33 mouse cellular contexts compared by ENCODE assay signal in genomic region chr1:131000296-131000695, GRCm38 (mm10). TPM values are rescaled to one million over a fixed set of nuclear protein-coding genes. Genes with fewer than 3 reads are reported as not detected.
DNase-seq lines count a peak whose midpoint lies in the region; ATAC-seq and TF ChIP-seq lines count a peak whose summit lies in the region.
"Had no signal": no experiment of that assay in that cellular context is flagged by ENCODE, and none has a peak within 500 bp of the region (broad histone marks: within the 10 kb centered on the region; RNA-seq: fewer than 3 reads in every experiment).

No protein-coding gene starts in this region.

- peak overlapping the region; percentile 73 for H3K27ac ChIP-seq in CH12.LX (ENCODE audit: insufficient read depth, low read depth)
- H3K27ac ChIP-seq: gastrocnemius, adult 2 months; heart, adult 2 months; heart, embryonic 10.5 days; heart, embryonic 13.5 days; hindbrain, embryonic 12.5 days; hindbrain, embryonic 15.5 days; intestine, embryonic 15.5 days had no signal

- TF ChIP-seq RAD21 in CH12.LX (IDR thresholded peaks at IDR 0.05; ENCODE audit: low read depth, low read length) = no peak

- H3K27me3 ChIP-seq in CH12.LX (replicated peaks) = no peaks in the 10 kb centered on the region
- H3K27me3 ChIP-seq: heart, embryonic 13.5 days; hindbrain, embryonic 12.5 days; hindbrain, embryonic 15.5 days; intestine, embryonic 15.5 days had no signal

- H3K4me1 ChIP-seq in CH12.LX (ENCODE audit: control insufficient read depth in 1 of 2, insufficient read depth in 2 of 2) = peaks cover 43 to 82% of the 10 kb centered on the region in 2 experiments
- H3K4me1 ChIP-seq: hindbrain, embryonic 12.5 days; hindbrain, embryonic 15.5 days; intestine, embryonic 15.5 days had no signal

- TF ChIP-seq POLR2A in CH12.LX (IDR thresholded peaks at IDR 0.05; ENCODE audit: low read depth, low read length) = no peak; the same call in 1 of the 2 replicates

- no peaks in the 10 kb centered on the region for H3K36me3 ChIP-seq in CH12.LX (replicated peaks in 1 of 2; ENCODE audit: control insufficient read depth in 1 of 2, insufficient read depth in 1 of 2, low read length in 1 of 2)
- H3K36me3 ChIP-seq: heart, embryonic 10.5 days; heart, embryonic 13.5 days; hindbrain, embryonic 12.5 days; hindbrain, embryonic 15.5 days; intestine, embryonic 15.5 days had no signal

- peak; percentile 62 for DNase-seq in heart, adult 11 months
- DNase-seq in heart, adult 18-20 months = no peak
- peak; percentile 13 for DNase-seq in testis, postnatal 10 days (ENCODE audit: low spot score)
- no peak for DNase-seq in testis, postnatal 14 days (ENCODE audit: low spot score)
- no peak for DNase-seq in CH12.LX (ENCODE audit: extremely low read depth)
- no peak for DNase-seq in heart, postnatal 10 days
- DNase-seq: adrenal gland, adult 2 months; adrenal gland, postnatal 14 days; B cell, adult 2 months; cerebellum, adult 11 months; cerebellum, adult 8-10 months; cerebellum, postnatal 10 days; cerebellum, postnatal 36 days; forebrain, postnatal 0 days; gastrocnemius, adult 2 months; gastrocnemius, postnatal 14 days; heart, adult 2 months had no signal

- H3K4me2 ChIP-seq in CH12.LX (ENCODE audit: insufficient read depth, low read depth, poor library complexity, severe bottlenecking) = no peak overlapping the region
- H3K4me2 ChIP-seq: heart, embryonic 13.5 days; hindbrain, embryonic 12.5 days; hindbrain, embryonic 15.5 days; intestine, embryonic 15.5 days had no signal

- no peaks in the 10 kb centered on the region for H3K9me3 ChIP-seq in CH12.LX (replicated peaks; ENCODE audit: low read length)
- H3K9me3 ChIP-seq: heart, embryonic 10.5 days; heart, embryonic 13.5 days; hindbrain, embryonic 12.5 days; hindbrain, embryonic 15.5 days; intestine, embryonic 15.5 days had no signal

- in situ Hi-C loops in CH12.LX (cut with MboI; ENCODE audit: low pct_ligation_motif_present, low pct_unique_long_range_greater_than_20kb, low sequenced_read_pairs) = no loop called here

- TF ChIP-seq EP300 in CH12.LX (IDR thresholded peaks at IDR 0.05; ENCODE audit: low read length) = no peak

- no peak for ATAC-seq in erythroid progenitor cell, adult 5-6 weeks (replicated peaks; ENCODE audit: low FRiP score, poor library complexity, severe bottlenecking)
- ATAC-seq: forebrain, embryonic 14.5 days; forebrain, postnatal 0 days; intestine, embryonic 15.5 days had no signal

- H3K4me3 ChIP-seq in CH12.LX (replicated peaks in 1 of 3; ENCODE audit: low read depth in 2 of 3, low read length in 2 of 3, poor library complexity in 1 of 3) = no peak overlapping the region
- H3K4me3 ChIP-seq: gastrocnemius, adult 2 months; heart, adult 2 months; heart, embryonic 10.5 days; heart, embryonic 13.5 days; hindbrain, embryonic 12.5 days; hindbrain, embryonic 15.5 days; intestine, embryonic 15.5 days had no signal

- intact Hi-C loops in heart, postnatal 10 days (cut with DNase I) = no loop called here

- dilution Hi-C loops in CH12.LX (cut with MboI; ENCODE audit: extremely low pct_ligation_motif_present, extremely low pct_unique_long_range_greater_than_20kb, low sequenced_read_pairs) = no loop called here

- H3K9ac ChIP-seq in CH12.LX (ENCODE audit: insufficient read depth, low read depth) = no peak overlapping the region
- H3K9ac ChIP-seq: forebrain, postnatal 0 days; heart, embryonic 13.5 days; hindbrain, embryonic 12.5 days; hindbrain, embryonic 15.5 days; intestine, embryonic 15.5 days had no signal

- no peak for TF ChIP-seq CTCF in CH12.LX (conservative IDR thresholded peaks at IDR 0.05 in 1 of 2, IDR thresholded peaks at IDR 0.05 in 1 of 2; ENCODE audit: low read depth in 2 of 2, low read length in 2 of 2)

- H3K79me2 ChIP-seq in CH12.LX (replicated peaks; ENCODE audit: control insufficient read depth, extremely low read depth, insufficient read depth, poor library complexity, severe bottlenecking) = no peaks in the 10 kb centered on the region; the same call in 1 of the 2 replicates

TF ChIP-seq in CH12.LX, 34 proteins besides CTCF, POLR2A, EP300 and RAD21:
- TF ChIP-seq UBTF (IDR thresholded peaks at IDR 0.05; ENCODE audit: low read depth, low read length) (no peak), ETS1 (conservative IDR thresholded peaks at IDR 0.05; ENCODE audit: low read depth, low read length) (peak; percentile 32; the same call in 1 of the 2 replicates)

RNA-seq across cellular contexts. Expression of gene Il10, which starts 19.3 kb away (rescaled TPM):
- not detected for total RNA-seq in heart, adult 18-20 months (2021)
- total RNA-seq in CH12.LX (2012; rRNA removed) (389 and 399 TPM in 2 replicates), CH12.LX (2014; rRNA removed) (903 and 969 TPM in 2 replicates)
- 236 and 284 TPM in 2 replicates for polyA plus RNA-seq in CH12.LX (2012; ENCODE audit: insufficient read length, low read depth)
- total RNA-seq in erythroid progenitor cell, adult 5-6 weeks (2015; ENCODE audit: low replicate concordance) = not detected in 2 replicates
- not detected in 2 replicates for total RNA-seq in erythroid progenitor cell, adult 5-6 weeks (2017; ENCODE audit: low replicate concordance)
- total RNA-seq in heart, postnatal 10 days (2021) = not detected
- total RNA-seq: adrenal gland, adult 2 months; adrenal gland, postnatal 14 days; adrenal gland, postnatal 4 days; forebrain, postnatal 0 days; gastrocnemius, adult 2 months; gastrocnemius, postnatal 14 days; gastrocnemius, postnatal 4 days; heart, adult 2 months; heart, postnatal 25 days; MEL had no signal
- polyA plus RNA-seq: adrenal gland, adult 2 months; cortical plate, adult 2 months; embryonic facial prominence, embryonic 11.5 days; embryonic facial prominence, embryonic 14.5 days; forebrain, embryonic 11.5 days; forebrain, embryonic 14.5 days; forebrain, postnatal 0 days; frontal cortex, adult 2 months; heart, adult 2 months; heart, embryonic 10.5 days; heart, embryonic 13.5 days; hindbrain, embryonic 12.5 days; hindbrain, embryonic 15.5 days; intestine, embryonic 15.5 days had no signal

Comparison
In these comparisons a context has a peak if more than half of its experiments do, and no peak if none do; other contexts are left out.
1. DNase-seq: peak in heart, adult 11 months (single experiment) and testis, postnatal 10 days (single experiment); none in heart, adult 18-20 months (0 of 2), testis, postnatal 14 days (single experiment), CH12.LX (single experiment) and heart, postnatal 10 days (0 of 2).
2. RNA of gene Il10, which starts 19.3 kb away (total RNA-seq): 389 to 969 TPM in CH12.LX; not detected in heart, adult 18-20 months, not detected in erythroid progenitor cell, adult 5-6 weeks and not detected in heart, postnatal 10 days; every median in the first group is over 100 times any median in the second.